27 mouse cellular contexts compared by ENCODE assay signal in the genomic region with DNA sequence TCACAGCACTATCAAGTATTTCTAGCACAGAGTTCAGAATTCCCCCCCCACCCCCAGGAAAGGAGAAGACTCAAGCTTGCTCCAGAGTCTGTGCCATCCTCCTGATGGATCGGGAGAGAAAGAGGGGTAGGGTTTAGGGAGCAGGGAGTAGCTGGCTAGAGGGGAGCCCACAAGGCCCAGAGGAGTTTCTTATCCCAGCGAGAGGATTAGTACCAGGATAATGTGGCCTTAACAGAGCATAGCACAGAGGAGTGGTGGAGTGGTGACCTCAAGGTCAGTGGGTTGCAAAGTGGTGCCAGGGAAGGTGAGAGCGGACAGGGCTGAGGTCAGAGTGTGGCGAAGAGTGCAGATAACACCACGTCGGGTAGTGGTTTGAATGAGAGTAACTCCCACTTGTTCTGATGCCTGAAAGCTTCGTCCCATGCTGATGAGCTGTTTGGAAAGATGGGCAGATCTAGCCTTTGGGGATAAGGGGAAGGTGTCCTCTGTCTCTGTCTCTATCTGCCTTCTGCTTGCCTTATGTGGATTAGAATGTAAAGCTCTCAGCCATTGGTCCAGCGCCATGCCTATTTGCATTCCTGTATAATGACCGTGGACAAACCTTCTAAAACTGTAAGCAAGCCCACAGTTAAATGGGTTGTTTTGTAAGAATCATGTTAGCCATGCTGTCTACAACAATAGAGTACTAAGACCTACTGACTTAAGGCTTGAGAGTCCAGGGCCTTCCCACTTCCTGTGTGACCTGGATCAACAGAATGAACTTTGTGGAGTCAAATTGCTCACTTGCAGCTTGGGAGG. TPM values are rescaled to one million over a fixed set of nuclear protein-coding genes. Genes with fewer than 3 reads are reported as not detected.
A peak's percentile ranks its signal among the peaks of the same experiment; 100 is the strongest.
DNase-seq lines count a peak whose midpoint lies in the region; ATAC-seq lines count a peak whose summit lies in the region.
"Had no signal": no experiment of that assay in that cellular context is flagged by ENCODE, and none has a peak within 500 bp of the region (broad histone marks: within the 10 kb centered on the region; RNA-seq: fewer than 3 reads in every experiment).

No protein-coding gene starts in this region.

- H3K4me1 ChIP-seq in heart, embryonic 10.5 days: peaks cover 41% of the 10 kb centered on the region
- 0 out of 2 replicates have a peak, but pooled peaks cover 3% of the 10 kb centered on the region for H3K4me1 ChIP-seq in kidney, embryonic 14.5 days (ENCODE audit: control insufficient read depth, insufficient read depth, low read length)
- H3K4me1 ChIP-seq: forebrain, embryonic 12.5 days; neural tube, embryonic 15.5 days; stomach, embryonic 15.5 days had no signal

- ATAC-seq in kidney, embryonic 14.5 days (ENCODE audit: low FRiP score, low TSS enrichment): peak; percentile 24; the same call in 1 of the 2 replicates
- ATAC-seq: inflammation-experienced regulatory T-cells, adult 6 months; midbrain, embryonic 16.5 days had no signal

- H3K36me3 ChIP-seq in heart, embryonic 10.5 days: peaks cover 8% of the 10 kb centered on the region; the same call in 1 of the 2 replicates
- no peaks in the 10 kb centered on the region for H3K36me3 ChIP-seq in kidney, embryonic 14.5 days (ENCODE audit: control insufficient read depth, insufficient read depth, low read length)
- H3K36me3 ChIP-seq: embryonic facial prominence, embryonic 12.5 days; forebrain, embryonic 12.5 days; neural tube, embryonic 15.5 days; stomach, embryonic 15.5 days had no signal

- DNase-seq in heart, embryonic 10.5 days (ENCODE audit: low spot score): peak; percentile 72
- no peak for DNase-seq in heart, adult 18-20 months
- no peak for DNase-seq in kidney, postnatal 14 days
- peak; percentile 30 for DNase-seq in testis, postnatal 10 days (ENCODE audit: low spot score)
- DNase-seq in testis, postnatal 14 days (ENCODE audit: low spot score): no peak
- DNase-seq in cerebellum, adult 9-11 months: no peak
- DNase-seq: adrenal gland, postnatal 10 days; cerebellum, adult 2 months; heart, postnatal 4 days; kidney, adult 18-20 months; kidney, postnatal 25 days; lung, embryonic 14.5 days; thymus, adult 2 months; thymus, postnatal 4 days had no signal

- no peaks in the 10 kb centered on the region for H3K27me3 ChIP-seq in heart, embryonic 10.5 days (ENCODE audit: insufficient read depth, poor library complexity, severe bottlenecking)
- no peaks in the 10 kb centered on the region for H3K27me3 ChIP-seq in kidney, embryonic 14.5 days (ENCODE audit: control insufficient read depth, insufficient read depth, low read length)
- H3K27me3 ChIP-seq: embryonic facial prominence, embryonic 12.5 days; forebrain, embryonic 12.5 days; limb, embryonic 13.5 days; neural tube, embryonic 15.5 days; stomach, embryonic 15.5 days had no signal

- H3K27ac ChIP-seq in heart, embryonic 10.5 days: peak overlapping the region; percentile 67; the same call in 1 of the 2 replicates
- H3K27ac ChIP-seq in kidney, embryonic 14.5 days (ENCODE audit: low read depth, low read length): no peak overlapping the region
- H3K27ac ChIP-seq: embryonic facial prominence, embryonic 12.5 days; forebrain, embryonic 12.5 days; hindbrain, embryonic 14.5 days; layer of hippocampus, adult 2 months; limb, embryonic 13.5 days; liver, embryonic 14.5 days; neural tube, embryonic 15.5 days; stomach, embryonic 15.5 days had no signal

- WGBS in heart, embryonic 10.5 days: 33% methylated on average over 9 of the region's 9 CpGs
- WGBS in kidney, embryonic 14.5 days: 71% methylated on average over 9 of the region's 9 CpGs

- H3K9me3 ChIP-seq in heart, embryonic 10.5 days: no peaks in the 10 kb centered on the region
- H3K9me3 ChIP-seq in kidney, embryonic 14.5 days (ENCODE audit: control insufficient read depth, low read length): no peaks in the 10 kb centered on the region
- H3K9me3 ChIP-seq: embryonic facial prominence, embryonic 12.5 days; forebrain, embryonic 12.5 days; limb, embryonic 13.5 days; neural tube, embryonic 15.5 days; stomach, embryonic 15.5 days had no signal

- no peak overlapping the region for H3K4me2 ChIP-seq in kidney, embryonic 14.5 days (replicated peaks; ENCODE audit: low read depth, low read length)
- H3K4me2 ChIP-seq: embryonic facial prominence, embryonic 12.5 days; forebrain, embryonic 12.5 days; hindbrain, embryonic 14.5 days; limb, embryonic 13.5 days; lung, embryonic 14.5 days; neural tube, embryonic 15.5 days; stomach, embryonic 15.5 days had no signal

- no peak overlapping the region for H3K9ac ChIP-seq in kidney, embryonic 14.5 days (ENCODE audit: low read depth, low read length)
- H3K9ac ChIP-seq: embryonic facial prominence, embryonic 12.5 days; forebrain, embryonic 12.5 days; hindbrain, embryonic 14.5 days; limb, embryonic 13.5 days; liver, embryonic 14.5 days; lung, embryonic 14.5 days; neural tube, embryonic 15.5 days; stomach, embryonic 15.5 days had no signal

- no peak overlapping the region for H3K4me3 ChIP-seq in heart, embryonic 10.5 days
- no peak overlapping the region for H3K4me3 ChIP-seq in kidney, embryonic 14.5 days (ENCODE audit: low read length)
- H3K4me3 ChIP-seq: embryonic facial prominence, embryonic 12.5 days; erythroblast, embryonic 14.5 days; forebrain, embryonic 12.5 days; layer of hippocampus, adult 2 months; limb, embryonic 13.5 days; neural tube, embryonic 15.5 days; stomach, embryonic 15.5 days had no signal

RNA-seq across cellular contexts. Expression of a gene that starts 38.7 kb away (rescaled TPM):
- polyA plus RNA-seq in heart, embryonic 10.5 days (2016; fragmentation: Nextera tagmentation; extraction: Ambion mirVana): 11.1 and 17.0 TPM in 2 replicates
- total RNA-seq in heart, adult 18-20 months (2021): 10 to 100 TPM; 51.2 to 56.1 TPM
- polyA plus RNA-seq in kidney, embryonic 14.5 days (2014; fragmentation: Nextera tagmentation; extraction: Ambion mirVana): 2.6 and 2.9 TPM in 2 replicates
- total RNA-seq: megakaryocyte, adult 5-6 weeks had no signal
- polyA plus RNA-seq: inflammation-experienced regulatory T-cells, adult 6 months had no signal

Comparison
In these comparisons a context has a peak if more than half of its experiments do, and no peak if none do; other contexts are left out.
1. DNase-seq: peak in heart, embryonic 10.5 days (single experiment) and testis, postnatal 10 days (single experiment); none in heart, adult 18-20 months (0 of 2), kidney, postnatal 14 days (single experiment), testis, postnatal 14 days (single experiment) and cerebellum, adult 9-11 months (single experiment).